Mouse (Mus musculus) monocyte, adult 2 months (primary cell): ENCODE results near the gene Tnfaip6.
"Not testable (repeated sequence)": the region's sequence is repeated elsewhere in the genome, so short reads cannot be mapped to it uniquely, and the experiment has no call there.

Experiments used
- DNase-seq, 2 experiments: peaks; one replicate each; pipeline ENCODE4 v3.0.0; 2022; ENCODE audit warnings: low spot score in 2 of 2, low read depth in 1 of 2

Tnfaip6 gene

DNA sequence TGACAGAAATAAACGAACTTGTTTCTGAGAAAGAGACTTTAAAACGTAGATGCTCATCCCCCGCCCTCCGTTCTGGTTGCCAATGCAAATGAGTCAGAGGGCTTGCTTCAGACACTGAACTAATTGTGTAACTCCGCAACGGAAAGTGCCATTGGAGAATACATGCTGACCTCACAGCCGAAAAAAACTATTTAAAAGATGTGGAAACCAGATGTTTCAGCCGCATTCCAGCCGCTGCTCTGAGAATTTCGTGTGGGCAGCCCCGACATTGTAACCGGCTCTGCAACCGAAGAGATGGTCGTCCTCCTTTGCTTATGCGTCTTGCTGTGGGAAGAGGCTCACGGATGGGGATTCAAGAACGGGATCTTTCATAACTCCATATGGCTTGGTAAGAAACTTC is at the start of gene Tnfaip6:
TSS of gene Tnfaip6 (plus strand) at position 128 of the 400 bp plus-strand sequence.
- DNase-seq: peak; percentile 28 to 37

DNA sequence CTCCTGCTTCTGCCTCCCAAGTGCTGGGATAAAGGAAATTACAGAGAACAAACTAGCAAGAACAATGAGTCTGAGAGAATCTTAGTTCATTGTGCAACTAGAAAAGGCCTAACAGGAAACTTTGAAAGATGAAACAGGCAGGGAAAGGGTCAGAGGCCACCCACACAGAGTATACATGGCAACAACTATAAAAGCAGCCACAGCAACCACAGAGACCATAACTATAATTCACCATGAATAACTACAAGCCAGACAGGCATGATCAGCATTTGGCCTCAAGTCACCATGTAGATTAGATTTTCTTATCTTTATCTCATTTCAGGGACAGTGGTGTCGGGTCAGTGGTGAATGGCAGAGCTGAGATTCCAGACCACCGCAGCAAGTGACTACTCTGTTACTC is 48.2 kb upstream of the Tnfaip6 start:
- no peak for DNase-seq

DNA sequence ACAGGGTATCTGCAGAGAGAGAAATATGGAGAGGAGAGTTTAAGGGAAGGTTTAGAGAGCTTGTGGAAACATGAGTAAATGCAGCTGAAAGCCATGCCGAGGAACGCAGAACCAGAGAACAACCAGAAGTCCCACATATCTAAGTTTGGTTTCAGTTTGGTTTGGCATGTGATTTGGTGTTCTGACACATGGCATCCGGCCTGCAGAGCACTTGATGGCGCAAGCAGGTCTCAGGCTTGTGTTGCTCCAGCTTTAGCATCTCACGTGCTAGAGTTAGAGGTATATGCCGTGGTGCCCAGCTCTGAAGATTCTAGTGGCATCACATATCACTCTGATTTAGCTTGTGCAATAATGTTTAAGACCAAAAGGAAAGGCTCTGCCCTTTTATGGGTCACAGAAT is 46.4 kb upstream of the Tnfaip6 start:
- DNase-seq: no peak

DNA sequence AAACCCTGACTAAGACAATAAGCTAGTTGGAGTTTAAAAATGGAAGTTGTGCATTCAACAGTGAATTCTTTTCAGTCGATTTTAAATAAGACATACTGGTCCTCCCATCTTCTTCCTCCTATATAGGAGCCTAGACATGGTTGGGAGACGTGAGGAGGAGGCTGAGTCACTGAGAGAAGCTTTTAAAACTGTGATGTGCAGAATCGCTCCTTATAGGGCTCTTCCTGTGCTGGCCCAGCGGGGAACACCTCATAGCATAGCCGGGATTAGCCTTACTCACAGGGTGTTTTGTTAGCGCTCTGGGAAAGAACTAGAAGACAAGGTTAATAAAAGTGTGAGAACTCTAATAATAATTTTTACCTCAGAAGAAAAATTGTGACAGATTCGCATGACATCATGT is 37.8 kb upstream of the Tnfaip6 start:
- DNase-seq: no peak

DNA sequence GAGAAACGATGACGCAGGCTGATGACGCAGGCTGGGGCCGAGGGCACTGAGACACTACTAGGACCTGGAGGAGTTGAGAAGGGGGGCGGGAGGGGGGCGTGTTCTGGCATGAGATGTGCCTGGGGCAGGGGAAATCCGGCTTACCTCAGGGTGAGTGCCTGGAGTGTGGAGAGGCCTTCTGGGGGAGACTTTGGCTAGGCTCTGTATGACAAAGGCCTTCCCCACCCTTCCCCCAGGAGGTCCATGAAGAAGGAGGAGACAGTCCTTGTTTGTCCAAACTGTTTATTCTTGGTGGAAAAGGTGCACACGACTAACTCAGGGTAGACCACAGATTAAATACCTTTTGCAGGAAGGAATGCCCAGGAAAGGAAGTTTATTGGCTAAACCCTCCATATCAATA is 36.3 kb upstream of the Tnfaip6 start:
- DNase-seq: no peak

- not testable (repeated sequence) for DNase-seq
Measured at GRCm38 (mm10) chr2:52002299-52002698, 35.5 kb upstream of the Tnfaip6 start.

- no peak for DNase-seq
Measured at GRCm38 (mm10) chr2:52006380-52006779, 31.4 kb upstream of the Tnfaip6 start.

- DNase-seq: not testable (repeated sequence)
Measured at GRCm38 (mm10) chr2:52011820-52012219, 26.0 kb upstream of the Tnfaip6 start.

- DNase-seq: no peak
Measured at GRCm38 (mm10) chr2:52013306-52013820, 24.4 kb upstream of the Tnfaip6 start.

- DNase-seq: no peak
Measured at GRCm38 (mm10) chr2:52016361-52016760, 21.4 kb upstream of the Tnfaip6 start.

DNA sequence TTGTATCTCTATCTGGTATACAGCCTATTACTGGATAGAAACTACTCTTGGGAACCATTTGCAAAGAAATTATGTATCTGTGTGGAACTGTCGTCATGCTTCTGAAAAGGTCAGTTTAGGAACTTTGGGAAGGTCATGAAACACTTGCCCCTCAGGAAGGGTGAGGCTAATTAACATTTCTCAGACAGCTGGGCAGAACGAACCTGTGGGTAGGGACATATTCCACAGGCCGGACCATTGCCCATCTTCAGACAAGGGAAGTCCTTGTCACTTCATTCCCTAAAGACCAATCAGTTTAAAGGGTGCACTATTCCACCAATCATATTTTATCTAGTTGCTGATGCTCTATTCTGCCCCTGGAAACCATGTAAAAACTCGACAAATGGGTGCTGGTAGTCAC is 10.7 kb upstream of the Tnfaip6 start:
- no peak for DNase-seq

DNA sequence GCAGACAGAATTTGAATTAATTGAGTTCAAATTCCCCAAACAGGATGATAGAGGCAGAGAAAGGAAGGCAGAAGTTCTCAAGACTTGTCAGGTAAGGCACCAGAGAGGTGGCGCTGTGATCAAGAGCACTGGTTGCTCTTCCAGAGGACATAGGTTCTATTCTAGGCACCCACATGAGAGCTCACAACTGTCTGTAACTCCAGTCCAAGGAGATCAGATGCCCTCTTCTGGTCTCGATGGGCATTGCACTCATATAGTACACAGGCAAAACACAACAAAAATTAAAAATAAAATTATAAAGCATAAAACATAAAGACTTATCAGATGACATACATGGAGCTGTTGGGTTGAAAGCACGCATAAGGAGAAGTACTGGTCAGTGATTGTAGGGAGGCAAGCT is 8.4 kb upstream of the Tnfaip6 start:
- DNase-seq: no peak

DNA sequence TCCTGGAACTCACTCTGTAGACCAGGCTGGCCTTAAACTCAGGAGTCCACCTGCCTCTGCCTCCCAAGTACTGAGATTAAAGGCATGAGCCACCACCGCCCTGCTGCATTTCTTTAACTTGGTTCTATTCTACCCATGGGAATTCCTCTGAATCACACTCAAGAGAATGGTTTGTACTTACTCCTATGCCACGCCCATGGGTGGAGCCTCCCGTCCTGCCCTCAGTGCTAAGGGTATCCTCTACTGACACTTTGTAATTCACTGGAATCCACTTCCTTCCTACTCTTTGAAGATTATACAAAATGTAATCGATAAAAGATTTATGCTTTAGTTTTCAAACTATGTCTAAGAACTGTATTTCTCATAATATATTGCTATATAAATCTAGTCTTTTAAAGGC is 6.3 kb upstream of the Tnfaip6 start:
- no peak for DNase-seq

DNA sequence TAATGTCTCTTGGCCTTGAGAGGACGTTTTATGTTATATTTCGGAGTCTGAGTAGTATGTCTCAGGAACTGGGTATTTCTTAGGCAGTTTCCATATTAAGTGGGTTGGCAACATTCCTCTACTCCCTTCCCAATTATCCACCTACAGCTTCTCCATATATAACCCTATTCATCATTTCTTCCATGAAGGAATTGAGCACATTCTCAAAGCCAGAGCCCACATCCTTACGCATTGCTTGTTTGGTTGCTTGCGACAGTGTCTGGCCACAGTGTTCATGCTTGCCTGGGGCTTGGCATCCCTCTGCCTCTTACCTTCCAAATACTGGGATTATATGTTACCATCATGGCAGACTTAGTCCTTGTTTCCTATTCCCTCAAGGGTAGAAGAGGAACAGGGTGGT is 3.2 kb upstream of the Tnfaip6 start:
- no peak for DNase-seq

- no peak for DNase-seq
Measured at GRCm38 (mm10) chr2:52035144-52035543, 2.7 kb upstream of the Tnfaip6 start.

DNA sequence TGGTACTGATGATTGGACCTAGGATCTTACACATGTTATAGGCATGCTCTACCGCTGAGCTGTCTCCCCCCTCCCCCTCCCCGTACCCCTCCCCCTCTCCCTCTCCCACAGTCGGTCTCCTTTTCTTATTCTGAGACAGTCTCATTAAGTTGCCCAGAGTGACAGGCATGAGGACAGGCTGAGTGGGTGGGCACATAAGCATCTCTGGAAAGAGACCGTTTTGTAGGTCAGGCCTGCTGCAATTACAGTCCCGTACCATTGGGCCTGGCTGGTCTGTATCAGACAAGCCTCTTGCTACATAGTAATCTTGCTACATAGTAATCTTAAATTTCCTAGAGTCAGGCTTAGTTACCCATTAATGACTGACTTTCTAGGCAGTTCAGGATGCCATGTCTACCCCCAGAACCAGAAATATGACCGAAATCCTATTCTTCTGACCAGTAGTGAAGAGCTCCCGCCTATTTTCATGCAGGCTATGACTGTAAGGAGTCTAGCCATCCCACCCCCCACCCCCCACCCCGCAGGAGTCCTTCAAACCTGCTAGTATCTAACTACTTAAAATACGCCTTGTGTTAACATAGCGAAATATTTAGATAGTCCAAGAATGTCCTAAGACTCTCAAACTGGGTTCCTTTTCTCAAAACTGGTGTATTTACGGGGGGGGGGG is 747 bp upstream of the Tnfaip6 start:
- DNase-seq: no peak

DNA sequence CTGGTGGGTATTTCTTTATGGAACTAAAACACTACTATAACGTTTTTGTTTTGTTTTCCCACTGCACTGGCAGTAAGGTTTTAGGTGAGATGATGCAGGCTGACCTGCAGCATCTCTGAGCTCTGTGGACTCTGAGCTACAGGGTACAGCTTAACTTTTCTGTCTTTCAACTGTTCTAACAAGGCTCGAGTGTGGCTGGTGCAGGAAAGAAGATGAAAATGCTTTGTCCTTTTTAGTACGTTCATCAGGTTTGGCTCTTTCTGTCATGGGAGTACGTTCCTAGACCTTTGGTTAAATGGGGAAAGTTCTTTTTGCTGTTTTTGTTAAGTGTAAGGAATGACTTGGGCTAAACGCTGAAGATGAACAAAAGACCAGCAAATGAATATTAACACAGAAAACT is 749 bp downstream of the Tnfaip6 start:
- DNase-seq: no peak

DNA sequence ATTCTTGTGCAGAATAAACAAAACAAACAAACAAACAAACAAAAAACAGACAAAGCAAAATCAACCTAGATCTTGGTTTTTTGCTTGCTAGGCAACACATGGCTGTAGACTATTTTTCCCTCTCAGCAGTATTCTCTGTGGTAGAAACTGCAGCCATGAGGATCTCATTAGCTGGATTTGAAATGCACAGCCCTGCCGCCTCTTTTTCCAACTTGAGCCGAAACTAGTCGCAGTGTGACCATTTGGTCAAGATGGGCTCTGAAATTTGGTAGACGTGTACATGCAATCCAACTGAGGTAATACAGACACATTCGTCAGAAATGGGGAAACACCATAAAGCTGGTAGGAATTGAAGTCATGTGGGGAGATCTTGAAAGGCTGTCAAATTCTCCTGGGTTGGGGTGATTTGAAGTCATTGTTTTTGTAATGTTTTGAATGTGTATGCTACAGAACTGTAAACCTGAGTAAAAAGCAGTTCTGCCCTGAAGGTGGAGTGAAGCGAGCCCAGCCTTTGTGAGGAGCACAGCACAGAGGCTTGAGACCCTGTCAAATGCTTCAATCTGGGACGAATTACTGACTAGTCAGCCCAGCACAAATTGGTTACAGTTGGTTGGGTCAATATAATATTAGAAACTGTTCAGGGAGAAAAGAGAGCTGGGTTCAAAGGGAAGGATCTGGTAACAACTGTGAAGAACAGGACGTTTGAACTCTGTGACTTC is 1.4 kb downstream of the Tnfaip6 start:
- no peak for DNase-seq

- DNase-seq: no peak
Measured at GRCm38 (mm10) chr2:52042132-52042531, 4.3 kb downstream of the Tnfaip6 start.

- DNase-seq: no peak
Measured at GRCm38 (mm10) chr2:52042714-52043113, 4.9 kb downstream of the Tnfaip6 start.

- DNase-seq: no peak
Measured at GRCm38 (mm10) chr2:52043485-52043884, 5.7 kb downstream of the Tnfaip6 start.

DNA sequence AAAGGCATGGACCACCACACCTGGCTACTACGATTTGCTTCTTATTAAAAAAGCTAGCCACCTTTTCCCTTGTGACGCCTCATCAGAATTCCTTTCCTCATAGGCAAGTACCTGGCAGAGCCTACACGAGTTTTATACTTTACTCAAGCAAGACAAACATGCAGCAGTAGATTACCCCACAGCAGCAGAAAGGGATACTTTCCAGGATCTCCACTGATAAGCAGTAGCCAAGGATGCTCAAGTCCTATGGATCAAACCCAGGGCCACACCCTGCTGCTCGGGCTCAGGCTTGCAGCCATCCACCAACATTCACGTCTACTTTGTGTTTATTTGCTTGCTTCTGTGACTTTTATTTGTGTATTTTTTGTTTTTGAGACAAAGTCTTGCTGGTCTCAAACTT is 8.2 kb downstream of the Tnfaip6 start:
- no peak for DNase-seq

DNA sequence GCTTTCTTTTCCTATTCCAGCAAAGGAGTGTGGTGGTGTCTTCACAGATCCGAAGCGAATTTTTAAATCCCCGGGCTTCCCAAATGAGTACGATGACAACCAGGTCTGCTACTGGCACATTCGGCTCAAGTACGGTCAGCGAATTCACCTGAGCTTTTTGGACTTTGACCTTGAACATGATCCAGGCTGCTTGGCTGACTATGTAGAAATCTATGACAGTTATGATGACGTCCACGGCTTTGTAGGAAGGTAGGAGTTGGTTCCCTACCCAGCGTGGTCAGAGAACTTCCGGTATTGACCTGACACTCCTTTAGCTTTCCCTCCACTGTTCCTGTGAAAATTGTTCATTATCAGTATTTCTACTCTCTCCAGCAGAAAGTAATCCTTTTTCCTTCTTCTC is 13.0 kb downstream of the Tnfaip6 start:
- no peak for DNase-seq
